Mouse (Mus musculus) heart, adult 2 months (tissue): ENCODE data around the gene Grid2. TPM values are rescaled to one million over a fixed set of nuclear protein-coding genes. Genes with fewer than 3 reads are reported as not detected.
"Not testable (repeated sequence)": the region's sequence is repeated elsewhere in the genome, so short reads cannot be mapped to it uniquely, and the experiment has no call there.

ENCODE experiments used
- DNase-seq, 2 experiments: peaks; one replicate each; pipeline ENCODE4 v3.0.0; 2021
- H3K27ac ChIP-seq: fragments of 200-600 bp; 2 replicates; pipeline ENCODE4 v1.8.1; 2022
- H3K27me3 ChIP-seq: fragments of 200-500 bp; 2 replicates; pipeline ENCODE4 v1.6.1; 2012; ENCODE audit warnings: mild to moderate bottlenecking, low read length, inconsistent platforms, mixed read lengths; ENCODE audit not compliant: control insufficient read depth, insufficient read depth
- H3K36me3 ChIP-seq: fragments of 200-500 bp; 2 replicates; pipeline ENCODE4 v1.6.1; 2012; ENCODE audit warnings: low read length, inconsistent platforms; ENCODE audit not compliant: control insufficient read depth, insufficient read depth
- H3K4me1 ChIP-seq: fragments of 200-500 bp; 2 replicates; pipeline ENCODE4 v1.6.1; 2011; ENCODE audit warnings: low read length; ENCODE audit not compliant: control insufficient read depth, insufficient read depth
- H3K4me3 ChIP-seq: fragments of 200-600 bp; 2 replicates; pipeline ENCODE4 v1.8.1; 2022
- H3K79me2 ChIP-seq: fragments of 200-500 bp; replicated peaks from 2 replicates; pipeline ENCODE4 v1.6.1; 2012; ENCODE audit warnings: mild to moderate bottlenecking, inconsistent platforms, low read length, moderate library complexity, mixed read lengths; ENCODE audit not compliant: control insufficient read depth, insufficient read depth
- H3K9ac ChIP-seq: fragments of 200-500 bp; 2 replicates; pipeline ENCODE4 v1.6.1; 2012; ENCODE audit warnings: low read depth, mild to moderate bottlenecking, control low read depth, inconsistent platforms, low read length, mixed read lengths
- CTCF ChIP-seq: fragments of 200-600 bp; IDR thresholded peaks from 2 replicates; pipeline ENCODE4 v1.8.1; 2022; ENCODE audit warnings: antibody characterized with exemption, mild to moderate bottlenecking, moderate library complexity
- EP300 ChIP-seq: fragments of 200-500 bp; IDR thresholded peaks from 2 replicates; pipeline ENCODE4 v1.6.1; 2011; ENCODE audit warnings: low read depth, low read length, control low read depth; ENCODE audit not compliant: insufficient read depth
- POLR2A ChIP-seq: fragments of 200-500 bp; IDR thresholded peaks from 2 replicates; pipeline ENCODE4 v1.6.1; 2011; ENCODE audit warnings: mild to moderate bottlenecking, low read depth, low read length, control low read depth; ENCODE audit not compliant: insufficient read depth
- WGBS: fragments of 180-500 bp; shearing (Covaris S2); methylation state at CpG from one replicate; pipeline ENCODE4 v1.1.7; 2018; 5-methylcytosine and 5-hydroxymethylcytosine counted together
- intact Hi-C: fragments of 180-260 bp; cut with DNase I; formaldehyde crosslinking; loops from one replicate; pipeline ENCODE4 v1.15.1; 2025
- polyA plus RNA-seq: library from polyadenylated mRNA; depleted of rRNA; stranded (reverse); fragments of >200 nt; gene quantifications from 2 replicates; pipeline ENCODE4 v1.2.3, GENCODE M21; 2012
- total RNA-seq, 2 experiments: library from RNA; stranded (reverse); gene quantifications; 2 replicates each; pipeline ENCODE4 v1.2.3; 2021

Grid2 gene
- total and polyA plus RNA-seq, 3 experiments, result 0.05 to 0.08 TPM; not detected in 1

DNA sequence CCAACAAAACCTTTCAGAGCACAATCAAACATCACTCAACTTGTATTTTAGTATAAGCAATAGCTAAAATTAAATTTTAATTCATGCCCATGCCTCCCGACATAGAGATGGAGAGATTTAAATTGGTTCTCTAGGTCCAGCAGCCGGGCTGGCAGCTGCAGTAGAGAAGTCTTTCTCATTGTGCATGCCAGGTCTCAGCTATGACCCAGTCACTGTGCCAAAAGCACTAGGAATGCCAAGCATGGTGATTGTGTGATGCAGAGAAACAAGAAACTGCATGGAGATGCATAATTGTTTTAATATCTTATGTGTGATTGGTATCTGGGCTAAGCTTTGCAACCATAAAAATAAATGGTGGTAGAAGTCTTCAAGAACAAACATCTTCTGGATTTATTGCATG is 276.1 kb downstream of the Grid2 start:
- no peak overlapping the region for H3K4me3 ChIP-seq
- no peaks in the 10 kb centered on the region for H3K36me3 ChIP-seq
- H3K27ac ChIP-seq, result no peak overlapping the region
- TF ChIP-seq CTCF, result no peak
- TF ChIP-seq EP300, result no peak
- no peak for TF ChIP-seq POLR2A
- no peaks in the 10 kb centered on the region for H3K79me2 ChIP-seq
- intact Hi-C loops, result no loop called here
- DNase-seq, result peak in 1 of 2 experiments; percentile 2
- 47% methylated on average over 2 of the region's 2 CpGs for WGBS
- H3K27me3 ChIP-seq, result no peaks in the 10 kb centered on the region
- no peak overlapping the region for H3K9ac ChIP-seq
- no peaks in the 10 kb centered on the region for H3K4me1 ChIP-seq

DNA sequence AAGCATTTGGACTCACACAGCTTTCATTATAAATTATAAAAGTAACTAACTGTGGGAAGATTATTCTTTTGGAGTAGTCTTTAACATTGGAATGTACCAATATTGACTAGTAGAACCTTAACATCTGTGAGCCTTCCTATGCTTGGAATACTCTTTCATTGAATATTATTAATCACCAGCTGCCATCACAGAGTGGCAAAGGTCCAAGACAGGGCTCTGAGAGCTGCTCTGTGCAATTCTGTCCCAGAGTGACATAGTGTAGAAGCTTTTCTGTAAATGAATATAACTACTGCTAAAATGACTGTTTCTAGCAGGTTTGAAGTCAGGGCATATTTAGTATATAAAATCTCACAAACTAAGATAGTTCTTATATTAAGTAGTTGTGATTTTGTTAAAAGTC is 277.2 kb downstream of the Grid2 start:
- no peak overlapping the region for H3K4me3 ChIP-seq
- no peaks in the 10 kb centered on the region for H3K27me3 ChIP-seq
- intact Hi-C loops, result no loop called here
- no peaks in the 10 kb centered on the region for H3K36me3 ChIP-seq
- no peak for DNase-seq
- no peak overlapping the region for H3K9ac ChIP-seq
- no peak for TF ChIP-seq POLR2A
- no peaks in the 10 kb centered on the region for H3K79me2 ChIP-seq
- no peak overlapping the region for H3K27ac ChIP-seq
- H3K4me1 ChIP-seq, result no peaks in the 10 kb centered on the region

DNA sequence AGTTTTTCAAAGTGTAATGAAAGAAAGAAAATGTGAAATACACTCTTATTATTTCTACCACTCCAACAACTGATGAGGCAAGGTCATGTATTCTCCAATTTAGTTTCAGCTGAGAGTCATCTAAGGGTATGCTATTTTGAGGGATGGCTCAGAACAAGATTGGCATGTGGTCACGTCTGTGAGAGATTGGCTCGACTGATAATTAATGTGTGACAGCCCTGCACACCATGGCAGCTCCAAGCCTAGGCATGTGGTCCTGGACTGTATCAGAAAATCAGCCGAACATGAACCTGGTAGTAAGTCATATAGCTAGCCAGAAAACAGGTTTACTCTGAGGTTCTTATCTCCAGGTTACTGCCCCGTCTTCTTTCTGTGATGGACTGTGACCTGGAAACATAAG is 292.1 kb downstream of the Grid2 start:
- Histone ChIP-seq H3K4me1 (no peaks in the 10 kb centered on the region), H3K36me3 (no peaks in the 10 kb centered on the region), H3K27me3 (no peaks in the 10 kb centered on the region), H3K9ac (no peak overlapping the region), H3K79me2 (no peaks in the 10 kb centered on the region), H3K27ac (no peak overlapping the region), H3K4me3 (no peak overlapping the region)
- no peak for TF ChIP-seq CTCF
- TF ChIP-seq EP300, result no peak
- TF ChIP-seq POLR2A, result no peak
- intact Hi-C loops, result no loop called here
- WGBS, result 47% methylated on average over 4 of the region's 4 CpGs
- no peak for DNase-seq

GRCm38 (mm10) chr6:63568741-63569140 is 313.1 kb downstream of the Grid2 start:
- H3K27me3 ChIP-seq, intact Hi-C loops: not testable (repeated sequence)
- 81% methylated on average over 1 of the region's 1 CpGs for WGBS

DNA sequence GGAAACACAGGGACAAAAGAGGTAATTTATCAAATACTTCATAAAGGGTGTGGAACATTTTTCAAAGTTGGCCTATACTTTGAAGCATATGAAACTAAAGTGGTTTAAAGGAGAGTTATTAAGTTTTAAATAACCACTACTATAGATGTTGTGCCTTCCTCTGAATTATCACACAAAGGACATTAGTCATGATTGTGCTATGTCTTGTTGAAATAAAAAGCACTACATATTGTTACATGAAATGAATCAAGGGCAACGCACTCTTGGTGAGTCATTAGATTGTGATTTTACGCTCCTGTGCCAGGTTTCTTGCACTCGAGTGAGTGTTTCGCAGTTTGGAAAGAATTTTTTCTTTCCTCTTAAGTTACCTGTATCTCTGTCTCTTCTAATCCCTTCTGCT is 335.0 kb downstream of the Grid2 start:
- H3K27ac ChIP-seq, result no peak overlapping the region
- H3K79me2 ChIP-seq, result no peaks in the 10 kb centered on the region
- H3K36me3 ChIP-seq, result no peaks in the 10 kb centered on the region
- no peak overlapping the region for H3K4me3 ChIP-seq
- no peak for DNase-seq
- no peaks in the 10 kb centered on the region for H3K4me1 ChIP-seq
- H3K27me3 ChIP-seq, result no peaks in the 10 kb centered on the region
- H3K9ac ChIP-seq, result no peak overlapping the region
- intact Hi-C loops, result no loop called here
- TF ChIP-seq POLR2A, result no peak
- TF ChIP-seq CTCF, result no peak
- no peak for TF ChIP-seq EP300
- 62% methylated on average over 4 of the region's 4 CpGs for WGBS

More at GRCm38 (mm10) chr6:63568741-63569140, 313.1 kb downstream of the Grid2 start:
- H3K4me1 ChIP-seq, H3K9ac ChIP-seq, DNase-seq, H3K79me2 ChIP-seq, H3K4me3 ChIP-seq, H3K27ac ChIP-seq, H3K36me3 ChIP-seq: not testable (repeated sequence)

GRCm38 (mm10) chr6:63609570-63609969 is 353.9 kb downstream of the Grid2 start:
- TF ChIP-seq POLR2A (no peak), CTCF (no peak)
- Histone ChIP-seq H3K4me3 (no peak overlapping the region), H3K9ac (no peak overlapping the region), H3K79me2 (no peaks in the 10 kb centered on the region), H3K4me1 (no peaks in the 10 kb centered on the region), H3K27ac (no peak overlapping the region), H3K36me3 (no peaks in the 10 kb centered on the region), H3K27me3 (no peaks in the 10 kb centered on the region)
- DNase-seq, result no peak
- intact Hi-C loops, result no loop called here
- 64% methylated on average over 2 of the region's 2 CpGs for WGBS

- no peaks in the 10 kb centered on the region for H3K79me2 ChIP-seq
- H3K4me3 ChIP-seq, result no peak overlapping the region
- H3K27ac ChIP-seq, result no peak overlapping the region
- no peaks in the 10 kb centered on the region for H3K36me3 ChIP-seq
- no peak overlapping the region for H3K9ac ChIP-seq
- H3K4me1 ChIP-seq, result no peaks in the 10 kb centered on the region
- DNase-seq, result no peak
- 75% methylated on average over 3 of the region's 3 CpGs for WGBS
- no peaks in the 10 kb centered on the region for H3K27me3 ChIP-seq
- intact Hi-C loops, result no loop called here
- TF ChIP-seq EP300 (no peak), CTCF (no peak), POLR2A (no peak)
These were observed 380.3 kb downstream of the Grid2 start for GRCm38 (mm10) chr6:63635970-63636369.
